Mouse (Mus musculus): ENCODE measurements around the gene Dhx33. TPM values are rescaled to one million over a fixed set of nuclear protein-coding genes. Genes with fewer than 3 reads are reported as not detected.

Gene Dhx33
- total and polyA plus RNA-seq, 3 experiments, result 42.6 to 49.8 TPM; not detected in 1

DNA sequence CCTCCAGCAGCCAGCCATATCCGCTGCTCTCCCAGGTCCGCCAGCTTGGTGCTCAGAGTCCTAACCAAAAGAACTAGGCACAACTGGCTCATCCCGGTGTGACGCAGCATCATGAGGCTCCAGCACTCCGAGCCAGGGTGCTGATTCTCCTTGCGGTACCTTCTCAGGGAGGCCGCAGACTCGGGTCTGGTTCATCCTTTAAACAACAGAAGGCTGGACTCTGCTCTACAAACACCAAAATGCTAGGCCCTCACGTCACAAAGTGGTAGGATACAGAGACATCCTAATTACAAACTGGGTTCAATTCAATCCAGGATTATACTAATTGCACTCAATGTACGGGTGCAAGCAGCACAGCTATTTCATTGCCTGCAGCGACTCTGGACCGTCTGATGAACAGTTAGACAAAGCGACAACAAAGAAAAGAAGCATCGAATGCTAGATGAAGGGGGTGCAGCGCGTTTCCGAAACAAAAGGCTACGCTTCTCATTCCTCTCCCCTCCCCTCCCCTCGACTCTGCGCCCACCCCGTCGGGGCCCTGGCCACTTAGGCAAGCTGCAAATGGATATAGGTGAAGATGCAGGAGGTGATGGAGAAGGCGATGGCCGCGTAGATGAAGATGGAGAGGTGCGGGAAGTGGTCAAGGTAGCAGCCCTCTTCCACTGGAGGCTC is 28.4 kb upstream of the Dhx33 start (continued):
- TF ChIP-seq RAD21 (IDR thresholded peaks at IDR 0.05; ENCODE audit: low read depth, low read length), result no peak

DNA sequence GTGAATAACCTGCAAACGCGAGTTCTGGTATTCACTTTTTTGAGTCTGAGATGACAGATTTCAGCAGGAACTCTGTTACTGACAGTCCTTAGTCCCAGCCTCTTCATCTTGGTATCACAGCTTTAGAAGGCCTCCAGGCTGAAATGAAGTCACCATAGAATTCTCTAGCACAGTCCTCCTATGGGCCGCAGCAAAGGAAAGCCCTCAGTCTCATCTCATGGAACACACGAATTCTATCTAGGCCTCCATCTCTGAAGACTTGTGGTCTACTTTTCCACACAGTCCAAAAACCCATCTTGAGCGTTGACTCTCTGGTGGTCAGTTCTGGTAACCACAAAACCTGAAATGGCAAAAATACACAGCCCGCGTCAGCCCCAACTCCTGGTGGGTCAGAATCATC is 27.8 kb upstream of the Dhx33 start:
- Histone ChIP-seq H3K36me3 (ENCODE audit: control insufficient read depth in 1 of 2, insufficient read depth in 2 of 2, low read length in 2 of 2) (peaks cover 0 to 2% of the 10 kb centered on the region in 2 experiments; a peak in 2 of 4 replicates), H3K9me3 (replicated peaks; ENCODE audit: insufficient read depth, low read length) (no peaks in the 10 kb centered on the region), H3K27me3 (ENCODE audit: control insufficient read depth in 1 of 2, insufficient read depth in 2 of 2, low read length in 2 of 2) (no peaks in the 10 kb centered on the region), H3K4me3 (ENCODE audit: control insufficient read depth in 1 of 2, insufficient read depth in 1 of 2, low read depth in 2 of 2, low read length in 2 of 2) (no peak overlapping the region), H3K9ac (ENCODE audit: control insufficient read depth, low read depth, low read length, poor library complexity, severe bottlenecking) (no peak overlapping the region), H3K27ac (ENCODE audit: control insufficient read depth, low read depth, low read length) (no peak overlapping the region), H3K79me2 (ENCODE audit: control insufficient read depth, insufficient read depth, low read length, poor library complexity) (no peaks in the 10 kb centered on the region), H3K4me1 (ENCODE audit: control insufficient read depth in 1 of 2, insufficient read depth in 2 of 2, low read length in 2 of 2) (peaks cover 0 to 3% of the 10 kb centered on the region in 2 experiments; a peak in 2 of 4 replicates)
- TF ChIP-seq EP300 (IDR thresholded peaks at IDR 0.05; ENCODE audit: low read depth in 1 of 2, low read length in 2 of 2) (no peak), USF2 (IDR thresholded peaks at IDR 0.05; ENCODE audit: borderline replicate concordance in 1 of 2, insufficient read depth in 1 of 2, low read depth in 1 of 2, low read length in 2 of 2) (no peak), RAD21 (IDR thresholded peaks at IDR 0.05; ENCODE audit: low read depth, low read length) (no peak), ELF1 (IDR thresholded peaks at IDR 0.05; ENCODE audit: low read depth, low read length) (no peak), MAFK (IDR thresholded peaks at IDR 0.05; ENCODE audit: borderline replicate concordance, low read depth, low read length) (no peak), BHLHE40 (IDR thresholded peaks at IDR 0.05; ENCODE audit: borderline replicate concordance, low read depth, low read length) (no peak), TCF12 (IDR thresholded peaks at IDR 0.05; ENCODE audit: low read depth, low read length) (no peak), CHD1 (IDR thresholded peaks at IDR 0.05; ENCODE audit: low read depth, low read length) (no peak), ZNF384 (IDR thresholded peaks at IDR 0.05; ENCODE audit: low read depth, low read length) (no peak), MEF2A (IDR thresholded peaks at IDR 0.05; ENCODE audit: extremely low read depth, insufficient replicate concordance, low read depth, low read length, poor library complexity, severe bottlenecking) (no peak), ZC3H11A (IDR thresholded peaks at IDR 0.05; ENCODE audit: low read depth, low read length) (no peak), CHD2 (IDR thresholded peaks at IDR 0.05; ENCODE audit: low read length) (no peak), POLR2AphosphoS2 (IDR thresholded peaks at IDR 0.05; ENCODE audit: low read length) (no peak), POLR2AphosphoS5 (IDR thresholded peaks at IDR 0.05; ENCODE audit: borderline replicate concordance, low read depth, low read length) (no peak), MAZ (IDR thresholded peaks at IDR 0.05; ENCODE audit: low read depth, low read length) (no peak), MYB (IDR thresholded peaks at IDR 0.05; ENCODE audit: low read depth, low read length) (no peak), TBP (IDR thresholded peaks at IDR 0.05; ENCODE audit: low read depth, low read length) (no peak), NRF1 (IDR thresholded peaks at IDR 0.05; ENCODE audit: insufficient read depth, low read depth, low read length, poor library complexity, severe bottlenecking) (no peak), POLR2A (IDR thresholded peaks at IDR 0.05; ENCODE audit: control insufficient read depth in 1 of 2, insufficient read depth in 1 of 2, low read depth in 1 of 2, low read length in 2 of 2, poor library complexity in 1 of 2) (no peak)
- no peak for DNase-seq (ENCODE audit: low read depth, low spot score)

All from MEL (cell line).